Mouse (Mus musculus) heart, postnatal 36 days (tissue): ENCODE results near the gene Mcpt9. TPM values are rescaled to one million over a fixed set of nuclear protein-coding genes. Genes with fewer than 3 reads are reported as not detected.
"Not testable (repeated sequence)": the region's sequence is repeated elsewhere in the genome, so short reads cannot be mapped to it uniquely, and the experiment has no call there.

Experiments used
- DNase-seq, 2 experiments: peaks; one replicate each; pipeline ENCODE4 v3.0.0; 2021 to 2022
- intact Hi-C: fragments of 180-260 bp; cut with DNase I; formaldehyde crosslinking; loops from one replicate; pipeline ENCODE4 v1.15.1; 2025
- total RNA-seq, 2 experiments: library from RNA; stranded (reverse); gene quantifications; 2 replicates each; pipeline ENCODE4 v1.2.3; 2021

Gene Mcpt9
- total RNA-seq: not detected

DNA sequence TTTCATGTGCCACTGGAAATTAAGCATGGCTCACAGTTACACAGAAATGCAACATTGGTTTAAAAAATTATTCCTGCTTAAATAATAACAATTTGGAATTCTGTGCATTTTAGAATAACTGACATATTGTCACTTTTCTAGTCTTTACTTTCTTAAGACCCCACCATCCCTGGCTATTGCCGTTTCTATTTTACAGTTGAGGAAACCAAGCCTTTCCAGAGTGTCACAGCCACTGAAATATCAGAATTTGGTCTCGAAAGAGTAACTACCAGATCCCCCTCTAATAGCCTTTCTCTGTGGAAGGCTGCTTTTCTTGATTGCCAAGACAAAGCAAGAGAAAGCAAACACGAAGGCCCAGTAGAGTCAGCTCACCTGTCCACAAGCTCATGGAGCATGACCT is at the start of gene Mcpt9:
Gene Mcpt9 (minus strand): TSS at position 101 of the 400 bp plus-strand sequence.
- DNase-seq, intact Hi-C loops: not testable (repeated sequence)

- intact Hi-C loops, DNase-seq: not testable (repeated sequence)
These were observed 31.9 kb upstream of the Mcpt9 start, which contains the start of gene Mcpt4 for GRCm38 (mm10) chr14:56062213-56062612. Mcpt4 (minus strand) TSS chr14:56062313.

DNA sequence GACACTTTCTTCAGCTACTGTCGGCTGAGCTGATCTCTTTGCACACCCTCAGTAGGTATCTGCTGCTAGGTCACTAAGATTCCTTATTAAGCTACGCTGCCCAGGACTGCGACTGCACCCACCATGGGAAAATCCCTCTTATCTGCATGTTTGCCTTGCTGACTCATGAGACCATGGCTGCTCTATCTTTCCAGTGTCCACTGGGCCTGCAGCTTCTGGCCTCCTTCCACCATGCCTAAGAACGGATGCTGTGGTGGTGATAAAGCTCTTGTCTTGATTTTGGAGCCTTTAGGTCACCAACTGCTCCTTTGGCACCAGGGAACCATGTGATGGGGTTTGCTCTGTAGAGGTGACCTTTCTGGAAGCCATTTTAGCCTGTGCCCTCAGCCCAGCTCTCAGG is 27.4 kb upstream of the Mcpt9 start:
- intact Hi-C loops: no loop called here
- DNase-seq: no peak

- intact Hi-C loops: no loop called here
- no peak for DNase-seq
These were observed 25.1 kb upstream of the Mcpt9 start for GRCm38 (mm10) chr14:56055408-56055807.

- DNase-seq, intact Hi-C loops: not testable (repeated sequence)
These were observed 11.5 kb upstream of the Mcpt9 start, which contains the start of gene Mcpt2 for GRCm38 (mm10) chr14:56041792-56042191. Mcpt2 (plus strand) TSS chr14:56042041.

DNA sequence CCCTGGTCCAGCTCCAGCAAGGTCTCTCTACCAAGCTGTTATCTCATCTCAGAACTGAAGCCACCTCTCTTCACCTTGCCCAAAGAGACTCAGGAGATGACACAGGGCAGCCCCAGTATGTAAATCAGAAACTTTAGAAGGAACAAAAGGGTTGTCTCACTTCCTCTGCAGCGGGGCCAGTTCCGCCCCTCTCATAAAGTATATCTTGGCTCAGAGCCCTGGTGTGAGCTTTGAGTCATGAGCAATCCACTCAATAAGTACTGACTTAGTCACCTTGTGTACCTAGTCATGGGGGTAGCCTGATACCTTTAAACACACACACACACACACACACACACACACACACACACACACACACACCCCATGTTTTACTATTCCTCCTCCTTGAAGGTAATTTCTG is 4.1 kb upstream of the Mcpt9 start:
- DNase-seq: no peak
- intact Hi-C loops: no loop called here

GRCm38 (mm10) chr14:56021305-56021704 is 9.0 kb downstream of the Mcpt9 start:
- not testable (repeated sequence) for DNase-seq

DNA sequence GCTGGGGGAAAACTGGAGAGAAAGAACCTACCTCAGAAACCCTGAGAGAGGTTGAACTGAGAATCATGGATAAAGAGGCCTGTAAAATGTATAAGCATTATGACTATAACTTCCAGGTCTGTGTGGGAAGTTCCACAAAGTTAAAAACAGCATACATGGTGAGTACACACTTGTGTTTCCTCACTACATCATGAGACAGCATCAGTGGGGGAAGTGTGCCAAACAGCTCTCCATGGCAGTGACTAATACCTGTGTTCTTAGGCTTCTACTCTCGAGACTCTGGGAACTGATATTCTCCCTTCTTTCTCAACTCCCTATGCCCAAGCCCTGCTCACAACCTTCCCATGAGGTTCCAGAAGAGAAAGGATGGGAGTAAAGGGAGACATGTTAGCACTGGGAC is 10.8 kb downstream of the Mcpt9 start:
- intact Hi-C loops: no loop called here
- DNase-seq: no peak

More at GRCm38 (mm10) chr14:56021305-56021704, 9.0 kb downstream of the Mcpt9 start:
- intact Hi-C loops: not testable (repeated sequence)

DNA sequence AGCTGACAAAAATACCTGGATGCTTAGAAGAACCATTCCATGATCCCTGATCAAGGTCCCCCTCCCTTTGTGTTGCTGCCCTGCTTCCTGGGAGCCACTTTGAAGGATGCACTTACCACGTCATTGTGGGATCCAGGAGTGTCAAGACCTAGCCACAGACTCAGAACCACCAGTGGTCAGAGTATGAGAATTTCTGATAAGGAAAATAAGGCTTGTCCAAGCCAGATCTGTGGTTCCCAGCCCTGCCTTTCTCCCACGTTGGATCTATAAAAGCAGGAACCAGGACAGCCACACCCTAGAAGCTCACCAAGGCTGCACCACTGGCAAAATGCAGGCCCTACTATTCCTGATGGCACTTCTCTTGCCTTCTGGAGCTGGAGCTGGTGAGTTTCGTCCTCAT is 12.6 kb downstream of the Mcpt9 start, which contains the start of gene Mcpt1:
Gene Mcpt1 (plus strand): TSS at position 301 of the 400 bp plus-strand sequence.
- intact Hi-C loops: not testable (repeated sequence)

GRCm38 (mm10) chr14:56013924-56014323 is 16.4 kb downstream of the Mcpt9 start:
- no peak for DNase-seq
- intact Hi-C loops: no loop called here

More for the DNA sequence above, 12.6 kb downstream of the Mcpt9 start, which contains the start of gene Mcpt1:
- DNase-seq: not testable (repeated sequence)

GRCm38 (mm10) chr14:56013147-56013546 is 17.1 kb downstream of the Mcpt9 start:
- intact Hi-C loops: no loop called here
- DNase-seq: no peak

- intact Hi-C loops: not testable (repeated sequence)
These were observed 42.8 kb downstream of the Mcpt9 start for GRCm38 (mm10) chr14:55987464-55987863.

More at GRCm38 (mm10) chr14:55987464-55987863, 42.8 kb downstream of the Mcpt9 start:
- DNase-seq: not testable (repeated sequence)

Other genes starting within 250 kb of the Mcpt9 start
- 10 to 100 TPM; 18.0 to 21.0 TPM for gene Adcy4, start 246.4 kb downstream of the Mcpt9 start, total RNA-seq
- 1 to 10 TPM; 3.0 to 5.1 TPM for gene Ripk3, start 241.6 kb downstream of the Mcpt9 start, total RNA-seq
- gene Nfatc4, start 207.4 kb downstream of the Mcpt9 start, total RNA-seq: 1 to 10 TPM; 5.0 to 5.1 TPM
- gene Nynrin, start 176.5 kb downstream of the Mcpt9 start, total RNA-seq: 10 to 100 TPM in 1 of 2 experiments, 1 to 10 TPM in 1; 9.5 to 10.5 TPM
- gene Cbln3, start 146.1 kb downstream of the Mcpt9 start, total RNA-seq: under 1 TPM in 1 of 2 experiments, not detected in 1; 0.19 TPM
- gene Khnyn, start 145.5 kb downstream of the Mcpt9 start, total RNA-seq: 10 to 100 TPM; 13.0 to 14.7 TPM
- gene Sdr39u1, start 130.2 kb downstream of the Mcpt9 start, total RNA-seq: 100 to 1,000 TPM; 109 to 116 TPM
- gene Cma1, start 85.8 kb downstream of the Mcpt9 start, total RNA-seq: 1 to 10 TPM; 1.5 to 1.7 TPM
- gene Cma2, start 79.5 kb downstream of the Mcpt9 start, total RNA-seq: not detected
- gene Mcpt1, start 12.5 kb downstream of the Mcpt9 start, total RNA-seq: not detected
- gene Mcpt2, start 11.5 kb upstream of the Mcpt9 start, total RNA-seq: not detected
- 1 to 10 TPM; 1.2 to 1.9 TPM for gene Mcpt4, start 31.8 kb upstream of the Mcpt9 start, total RNA-seq
- not detected for gene Mcpt8, start 54.8 kb upstream of the Mcpt9 start, total RNA-seq
- not detected for gene Ctsg, start 72.1 kb upstream of the Mcpt9 start, total RNA-seq
- not detected for gene Gzme, start 90.1 kb upstream of the Mcpt9 start, total RNA-seq
- not detected for gene Gzmd, start 102.1 kb upstream of the Mcpt9 start, total RNA-seq
- gene Gzmg, start 129.1 kb upstream of the Mcpt9 start, total RNA-seq: not detected
- gene Gzmn, start 144.1 kb upstream of the Mcpt9 start, total RNA-seq: not detected
- gene Gzmf, start 180.9 kb upstream of the Mcpt9 start, total RNA-seq: not detected
- not detected for gene Gzmc, start 204.2 kb upstream of the Mcpt9 start, total RNA-seq
- gene Gzmb, start 231.8 kb upstream of the Mcpt9 start, total RNA-seq: not detected